Mouse (Mus musculus): Measurements from ENCODE around the gene Armt1. TPM values are rescaled to one million over a fixed set of nuclear protein-coding genes. Genes with fewer than 3 reads are reported as not detected.
"Not testable (repeated sequence)": the region's sequence is repeated elsewhere in the genome, so short reads cannot be mapped to it uniquely, and the experiment has no call there.

The Armt1 gene
- total and polyA plus RNA-seq, 3 experiments, result 4.8 to 16.1 (median 12.6) TPM

DNA sequence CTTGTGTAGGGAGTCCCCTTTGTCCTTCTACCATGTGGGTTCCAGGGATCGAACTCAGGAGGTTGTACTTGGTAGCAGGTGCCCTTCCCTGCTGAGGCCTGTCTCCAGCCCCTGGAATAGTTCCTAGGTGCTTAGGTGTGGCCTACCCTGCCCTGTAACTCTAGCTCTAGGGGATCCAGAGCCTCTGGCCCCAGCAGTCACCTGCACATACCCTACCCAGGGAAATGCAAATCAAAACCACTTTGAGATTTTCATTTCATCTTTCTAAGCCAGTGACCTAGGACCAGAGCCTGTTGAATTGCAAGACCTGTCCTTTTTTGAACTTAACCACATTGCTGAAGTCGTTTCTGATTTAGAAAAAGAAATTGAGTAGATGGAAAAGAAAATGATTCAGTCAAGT lies 1.6 kb downstream of the Armt1 start:
- DNase-seq, result not testable (repeated sequence)

GRCm38 (mm10) chr10:4435416-4435815 lies 3.1 kb downstream of the Armt1 start:
- DNase-seq, result no peak

- no peak for DNase-seq
Observed at GRCm38 (mm10) chr10:4456409-4456808, 24.1 kb downstream of the Armt1 start.

GRCm38 (mm10) chr10:4460201-4460600 lies 27.9 kb downstream of the Armt1 start:
- no peak for DNase-seq

- DNase-seq, result no peak
Observed at GRCm38 (mm10) chr10:4465799-4466198, 33.5 kb downstream of the Armt1 start.

GRCm38 (mm10) chr10:4469406-4469805 lies 37.1 kb downstream of the Armt1 start:
- no peak for DNase-seq

DNA sequence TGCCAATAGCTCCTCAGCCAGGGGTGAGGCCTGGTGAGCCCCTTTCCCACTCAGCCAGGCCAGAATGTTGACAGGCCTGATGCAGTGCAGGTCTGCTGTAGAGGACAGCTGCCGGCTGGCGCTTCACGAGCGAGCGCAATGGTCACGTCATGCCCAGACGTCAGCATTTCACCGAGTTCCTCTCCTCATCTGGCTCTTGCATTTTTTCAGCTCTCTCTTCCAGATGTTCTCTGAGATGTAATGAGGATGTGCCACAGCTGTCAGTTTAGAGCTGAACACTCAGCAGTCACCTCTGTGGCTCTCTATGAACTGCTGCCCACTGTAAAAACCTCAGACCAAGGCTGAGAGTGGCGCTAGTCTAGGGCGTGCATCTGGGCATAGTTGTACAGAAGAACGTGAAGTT lies 41.3 kb downstream of the Armt1 start:
- no peak for DNase-seq

DNA sequence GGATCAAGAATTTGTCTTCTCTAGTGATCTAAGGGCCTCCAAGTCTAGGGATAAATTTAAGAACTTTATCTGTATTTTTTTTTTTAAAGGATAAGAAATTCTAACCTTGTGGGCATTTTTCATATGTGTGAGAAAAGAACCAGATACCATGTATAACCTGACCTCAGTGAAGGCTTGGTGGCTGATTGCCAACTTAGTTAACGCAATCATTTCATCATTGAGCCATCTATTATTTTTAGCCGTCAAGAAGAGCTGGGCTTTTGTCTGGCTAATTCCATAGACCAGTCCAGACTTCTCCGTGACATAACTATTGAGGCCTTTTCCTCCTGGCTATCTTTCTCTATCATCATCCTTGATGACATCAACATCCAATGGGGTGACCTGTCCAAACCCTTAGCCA lies 43.2 kb downstream of the Armt1 start:
- DNase-seq, result peak; percentile 13

- no peak for DNase-seq
Observed at GRCm38 (mm10) chr10:4476604-4477003, 44.3 kb downstream of the Armt1 start.

- no peak for DNase-seq
Observed at GRCm38 (mm10) chr10:4480929-4481328, 48.7 kb downstream of the Armt1 start.

- peak; percentile 32 for DNase-seq
Observed at GRCm38 (mm10) chr10:4481695-4482094, 49.4 kb downstream of the Armt1 start.

- DNase-seq, result no peak
Observed at GRCm38 (mm10) chr10:4482355-4482754, 50.1 kb downstream of the Armt1 start, which contains the start of gene Ccdc170. TSS of gene Ccdc170 (plus strand) at chr10:4482502.

- no peak for DNase-seq
Observed at GRCm38 (mm10) chr10:4483848-4484247, 51.6 kb downstream of the Armt1 start.

- no peak for DNase-seq
Observed at GRCm38 (mm10) chr10:4484986-4485385, 52.7 kb downstream of the Armt1 start.

DNA sequence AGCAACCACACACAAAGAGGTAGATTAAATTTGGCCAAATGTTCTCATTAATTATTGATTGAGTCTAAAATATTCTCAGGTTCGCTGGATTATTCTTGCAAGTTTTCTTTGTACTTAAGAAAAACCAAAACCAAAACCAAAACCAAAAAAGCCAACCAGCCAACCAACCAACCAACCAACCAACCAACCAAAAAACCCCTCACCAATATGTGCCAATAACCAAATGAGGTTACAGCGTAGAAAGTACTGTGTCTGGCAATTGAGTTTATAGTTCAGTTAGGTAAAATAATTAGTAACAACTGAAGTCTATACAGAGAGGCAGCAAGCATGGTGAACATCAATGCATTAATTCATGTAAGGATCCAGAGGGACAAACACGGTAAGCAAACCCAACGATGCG lies 57.6 kb downstream of the Armt1 start:
- no peak for DNase-seq

DNA sequence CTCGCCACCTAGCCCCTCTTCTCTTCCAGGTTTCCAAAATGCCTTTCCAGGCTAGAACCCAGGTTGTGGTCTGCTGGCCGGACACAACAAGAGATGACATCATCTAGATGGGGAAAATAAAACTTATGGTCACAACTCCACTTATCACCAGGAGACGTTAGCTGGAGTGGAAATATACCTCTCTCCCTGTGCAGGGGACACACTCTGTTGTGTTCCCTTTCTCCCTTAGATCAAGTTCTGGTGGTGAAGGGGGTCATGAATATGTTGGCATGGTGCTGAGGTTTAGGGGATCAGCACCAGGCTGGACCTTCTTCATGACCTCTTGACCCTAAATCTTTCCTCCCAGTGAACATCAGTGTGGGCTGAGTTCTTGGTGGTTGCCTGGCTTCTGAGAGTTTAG lies 59.0 kb downstream of the Armt1 start:
- DNase-seq, result no peak

- DNase-seq, result no peak
Observed at GRCm38 (mm10) chr10:4492045-4492444, 59.8 kb downstream of the Armt1 start.

- DNase-seq, result no peak
Observed at GRCm38 (mm10) chr10:4492909-4493308, 60.6 kb downstream of the Armt1 start.

DNA sequence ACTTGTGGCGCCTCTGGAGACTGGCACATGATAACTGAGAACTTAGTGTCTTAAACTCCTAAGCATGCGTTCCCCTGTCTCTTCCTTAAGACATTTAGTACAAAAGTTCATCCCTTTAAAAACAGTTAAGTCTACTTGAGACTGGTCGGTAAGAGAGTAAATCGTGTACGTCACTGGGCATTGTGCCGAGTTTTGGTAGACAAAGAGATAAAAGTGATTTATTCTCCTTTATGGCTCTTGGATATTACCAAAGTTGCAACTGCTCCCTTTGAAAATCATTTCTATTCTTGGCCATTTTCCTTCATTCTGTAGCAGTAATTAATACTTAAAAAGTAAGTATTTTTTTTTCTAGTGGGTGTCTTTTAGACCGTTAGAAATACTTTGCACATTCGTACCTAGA lies 71.0 kb downstream of the Armt1 start:
- DNase-seq, result peak; percentile 22

Other genes starting within 250 kb of the Armt1 start
- 10 to 100 TPM; 17.1 to 21.8 TPM for gene Akap12, start 166.1 kb upstream of the Armt1 start, total RNA-seq (2021)
- 1.6 and 1.9 TPM in 2 replicates for gene Akap12, start 166.1 kb upstream of the Armt1 start, polyA plus RNA-seq (2012; rRNA removed)
- gene Zbtb2, start 44.4 kb upstream of the Armt1 start, total RNA-seq (2021), result 10 to 100 TPM in 1 of 2 experiments, 1 to 10 TPM in 1; 8.3 to 13.7 TPM
- 5.2 and 6.3 TPM in 2 replicates for gene Zbtb2, start 44.4 kb upstream of the Armt1 start, polyA plus RNA-seq (2012; rRNA removed)
- 10 to 100 TPM; 42.8 to 54.3 TPM for gene Rmnd1, start 79 bp upstream of the Armt1 start, total RNA-seq (2021)
- gene Rmnd1, start 79 bp upstream of the Armt1 start, polyA plus RNA-seq (2012; rRNA removed), result 25.2 and 39.5 TPM in 2 replicates
- 1 to 10 TPM in 1 of 2 experiments, under 1 TPM in 1; 0.40 to 1.1 TPM for gene Ccdc170, start 50.0 kb downstream of the Armt1 start, total RNA-seq (2021)
- 0.10 and 0.12 TPM in 2 replicates for gene Ccdc170, start 50.0 kb downstream of the Armt1 start, polyA plus RNA-seq (2012; rRNA removed)
- 10 to 100 TPM; 17.3 to 31.9 TPM for gene Esr1, start 179.1 kb downstream of the Armt1 start, total RNA-seq (2021)
- 15.3 and 22.1 TPM in 2 replicates for gene Esr1, start 179.1 kb downstream of the Armt1 start, polyA plus RNA-seq (2012; rRNA removed)

Measured in adrenal gland, adult 2 months (tissue).